Mouse (Mus musculus) neutrophil, adult 83 days (primary cell): ENCODE data around the gene Sumo2. TPM values are rescaled to one million over a fixed set of nuclear protein-coding genes. Genes with fewer than 3 reads are reported as not detected.

Experiments used
- total RNA-seq, 2 experiments: library from RNA; stranded (reverse); gene quantifications; one replicate each; pipeline ENCODE4 v1.2.4; 2023

Gene Sumo2
- total RNA-seq, result 100 to 1,000 TPM; 171 to 188 TPM

GRCm38 (mm10) chr11:115536038-115536681 is at the start of gene Sumo2:
Gene Sumo2 (minus strand): TSS chr11:115536276.

DNA sequence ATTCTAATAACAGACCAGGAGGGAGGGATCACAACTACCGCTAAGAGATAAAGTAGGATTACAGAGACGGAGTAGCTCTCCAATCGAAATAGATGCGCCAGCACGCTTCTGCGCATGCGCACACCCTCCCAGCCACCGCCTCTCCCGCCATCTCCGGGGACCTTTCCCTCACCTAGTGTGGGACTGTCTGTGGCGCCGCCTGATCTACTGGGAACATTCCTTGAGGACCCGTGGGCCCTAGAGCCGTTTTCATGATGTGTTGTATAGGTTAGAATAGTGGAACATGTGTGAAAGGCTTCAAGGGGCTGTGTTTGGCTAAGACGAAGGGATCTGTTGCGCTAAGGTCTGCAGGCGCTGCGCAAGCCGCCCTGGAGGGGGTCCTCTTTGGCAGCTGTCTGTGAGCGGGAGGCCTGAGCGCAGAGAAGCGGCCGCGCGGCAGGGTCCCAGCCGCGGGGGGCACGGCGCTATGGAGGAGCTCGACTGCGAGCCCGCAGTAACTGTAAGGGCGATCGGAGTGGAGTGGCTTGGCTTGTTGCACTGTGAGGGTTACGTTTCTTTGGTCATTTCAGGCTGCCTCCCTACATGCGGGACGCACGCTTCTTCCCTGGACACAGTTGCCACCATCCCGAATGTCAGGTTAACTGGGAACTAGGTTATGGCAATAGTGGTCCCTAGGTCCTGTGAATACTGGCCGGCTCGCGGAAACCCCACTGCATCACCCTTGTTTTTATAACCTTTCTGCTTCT is 28.2 kb upstream of the Sumo2 start, which contains the start of gene Nup85:
Gene Nup85 (plus strand): TSS at position 371 of the 746 bp plus-strand sequence.

GRCm38 (mm10) chr11:115514238-115514663 is 21.8 kb downstream of the Sumo2 start, which contains the start of gene Jpt1:
Gene Jpt1 (minus strand): TSS chr11:115514387.

DNA sequence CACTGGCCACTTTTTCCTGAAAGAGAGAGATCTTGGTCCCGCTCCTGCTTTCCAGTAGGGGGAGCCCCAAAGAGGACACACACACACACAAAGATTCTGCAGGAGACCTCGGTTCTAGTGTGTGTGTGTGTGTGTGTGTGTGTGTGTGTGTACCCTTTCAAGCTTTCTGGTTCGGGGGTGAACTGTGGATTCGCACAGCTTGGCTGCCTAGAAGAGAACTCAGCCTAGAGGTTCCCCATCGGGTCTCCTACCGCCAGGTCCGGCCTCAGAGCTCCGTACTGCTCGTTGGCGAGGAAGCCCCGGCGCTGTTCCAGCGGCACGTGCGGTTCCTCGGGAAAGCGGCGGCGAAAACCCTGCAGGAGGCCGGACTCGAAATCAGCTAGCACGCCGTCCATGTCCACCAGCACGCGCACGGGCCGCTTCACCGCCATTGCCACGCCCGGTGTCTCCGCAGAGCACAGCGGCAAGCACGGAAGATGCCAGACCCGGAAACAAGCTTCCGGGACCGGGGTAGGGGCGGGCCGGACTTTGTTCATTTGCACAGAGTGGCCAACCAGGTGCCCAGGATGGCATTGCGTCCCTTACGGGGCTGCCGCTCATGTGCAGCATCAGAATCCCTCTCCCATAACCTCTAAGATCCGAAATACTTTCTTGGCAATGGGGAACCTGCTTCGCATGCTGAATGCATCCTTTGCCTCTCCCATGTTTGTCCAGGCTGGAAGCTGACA is 44.6 kb downstream of the Sumo2 start, which contains the start of gene Nt5c:
Gene Nt5c (minus strand): TSS at position 507 of the 728 bp plus-strand sequence.

DNA sequence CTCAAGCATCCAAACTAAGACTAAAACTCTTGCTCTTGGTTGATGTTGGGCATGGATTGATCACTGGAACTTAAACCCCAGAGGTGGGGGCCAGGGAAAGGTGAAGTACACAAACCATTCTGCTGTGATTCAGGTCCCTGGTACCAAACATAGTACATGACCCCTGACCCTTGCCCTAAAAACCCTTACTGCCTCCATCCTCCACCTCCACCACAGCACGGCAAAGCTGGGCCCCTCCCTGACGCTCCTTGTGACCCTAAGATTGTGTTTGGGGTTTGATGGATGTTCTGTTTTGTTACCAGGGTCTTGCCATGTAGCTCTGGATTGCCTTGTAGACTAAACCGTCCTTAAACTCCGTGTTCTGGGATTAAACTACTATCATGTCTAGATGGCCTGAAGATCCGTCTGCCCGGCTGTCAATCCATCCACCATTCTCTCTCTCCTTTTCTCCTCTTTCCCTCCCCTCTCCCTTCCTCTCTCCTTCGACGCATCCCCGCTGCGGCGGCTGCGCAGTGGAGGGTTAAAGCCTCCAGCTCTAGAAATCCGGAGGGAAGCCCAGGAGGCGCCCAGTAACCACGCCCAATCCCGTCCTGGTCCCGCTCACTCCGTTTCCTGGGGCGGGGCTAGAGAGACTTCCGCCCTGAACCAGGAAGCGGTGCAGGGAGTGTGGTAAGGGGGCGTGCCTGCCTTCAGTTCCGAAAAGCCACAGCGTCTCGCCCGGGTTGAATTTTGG is 60.9 kb downstream of the Sumo2 start, which contains the start of gene Armc7:
Gene Armc7 (plus strand): TSS at position 643 of the 733 bp plus-strand sequence.

Other genes with a start within 250 kb of the Sumo2 start
- gene Fads6, start 238.6 kb downstream of the Sumo2 start, total RNA-seq, result 1 to 10 TPM; 2.1 to 2.7 TPM
- gene Otop2, start 229.1 kb downstream of the Sumo2 start, total RNA-seq, result not detected
- not detected for gene Ush1g, start 214.2 kb downstream of the Sumo2 start, total RNA-seq
- not detected for gene Otop3, start 201.5 kb downstream of the Sumo2 start, total RNA-seq
- under 1 TPM; 0.18 to 0.49 TPM for gene Hid1, start 168.5 kb downstream of the Sumo2 start, total RNA-seq
- under 1 TPM; 0.38 to 0.64 TPM for gene Cdr2l, start 154.4 kb downstream of the Sumo2 start, total RNA-seq
- 10 to 100 TPM; 34.2 to 41.2 TPM for gene Mrpl58, start 132.5 kb downstream of the Sumo2 start, total RNA-seq
- 100 to 1,000 TPM; 211 to 231 TPM for gene Atp5h, start 116.3 kb downstream of the Sumo2 start, total RNA-seq
- 10 to 100 TPM; 18.7 to 19.1 TPM for gene Kctd2, start 116.1 kb downstream of the Sumo2 start, total RNA-seq
- gene Trim80, start 95.7 kb downstream of the Sumo2 start, total RNA-seq, result not detected
- not detected for gene Slc16a5, start 73.8 kb downstream of the Sumo2 start, total RNA-seq
- gene Armc7, start 60.6 kb downstream of the Sumo2 start, total RNA-seq, result 10 to 100 TPM; 42.7 to 53.4 TPM
- gene Nt5c, start 44.4 kb downstream of the Sumo2 start, total RNA-seq, result 10 to 100 TPM; 48.4 to 49.1 TPM
- 100 to 1,000 TPM; 148 to 154 TPM for gene Jpt1, start 21.9 kb downstream of the Sumo2 start, total RNA-seq
- 10 to 100 TPM; 45.5 to 50.1 TPM for gene Nup85, start 28.2 kb upstream of the Sumo2 start, total RNA-seq
- gene Mrps7, start 67.6 kb upstream of the Sumo2 start, total RNA-seq, result 10 to 100 TPM; 11.0 to 19.1 TPM
- 10 to 100 TPM; 45.3 to 59.9 TPM for gene Gga3, start 67.8 kb upstream of the Sumo2 start, total RNA-seq
- 10 to 100 TPM; 20.5 to 21.7 TPM for gene Mif4gd, start 76.7 kb upstream of the Sumo2 start, total RNA-seq
- 10 to 100 TPM in 1 of 2 experiments, 1 to 10 TPM in 1; 10.0 to 11.4 TPM for gene Slc25a19, start 92.0 kb upstream of the Sumo2 start, total RNA-seq
- 100 to 1,000 TPM; 206 to 211 TPM for gene Grb2, start 172.3 kb upstream of the Sumo2 start, total RNA-seq
- 10 to 100 TPM; 39.2 to 46.9 TPM for gene Tmem94, start 229.2 kb upstream of the Sumo2 start, total RNA-seq